Mouse (Mus musculus): ENCODE measurements around the gene Gm10273. TPM values are rescaled to one million over a fixed set of nuclear protein-coding genes. Genes with fewer than 3 reads are reported as not detected.

Gene Gm10273
- polyA plus RNA-seq, 1 experiment, result 0.38 TPM

DNA sequence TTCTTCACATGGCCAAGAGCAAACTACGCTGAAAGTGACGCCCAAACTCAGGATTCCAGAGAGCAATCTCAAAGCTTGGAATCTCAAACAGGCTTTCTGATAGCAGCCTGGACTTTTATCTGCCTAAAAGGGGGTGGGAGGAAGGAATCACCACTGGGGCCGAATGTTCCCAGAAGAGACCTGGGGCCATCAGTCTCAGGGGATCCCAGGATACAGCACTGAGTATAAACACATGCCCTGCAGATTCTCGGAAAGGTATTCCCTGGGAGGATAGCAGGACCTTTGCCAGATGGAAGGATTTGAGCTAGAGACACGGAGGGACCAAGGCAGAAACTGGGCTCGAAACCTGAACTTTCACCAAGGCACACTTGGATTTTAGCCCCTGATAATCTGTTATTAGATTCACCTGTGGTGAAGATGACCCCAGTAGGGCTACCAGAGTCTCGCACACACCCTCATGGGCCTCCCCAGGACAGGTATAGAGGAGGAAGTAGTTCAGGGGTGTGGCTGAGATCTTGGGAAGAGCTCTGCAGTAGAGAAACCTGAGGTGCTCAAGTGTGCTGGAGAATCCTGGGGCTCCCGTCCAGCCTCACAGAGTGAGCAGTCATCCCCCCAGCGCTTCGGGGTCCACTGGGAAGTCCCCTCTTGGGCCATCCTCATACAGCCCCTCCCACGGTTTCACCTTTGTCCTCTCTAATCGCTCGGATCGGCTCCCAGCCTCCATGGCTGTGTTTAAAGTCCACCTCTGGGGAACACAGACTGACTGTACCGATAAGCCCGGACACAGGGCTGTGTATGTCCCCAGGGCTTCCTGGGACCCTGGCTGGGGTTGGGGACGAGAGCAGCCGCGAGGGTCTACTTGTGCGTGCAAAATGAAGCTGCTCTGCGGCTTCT, 7.7 kb downstream of the Gm10273 start, which contains the start of gene Pla2g12b:
Pla2g12b (plus strand) TSS at position 762 of the 894 bp plus-strand sequence.
- H3K4me1 ChIP-seq (ENCODE audit: control insufficient read depth, insufficient read depth, insufficient read length, low read length), result peaks cover 4% of the 10 kb centered on the region
- TF ChIP-seq CTCF (IDR thresholded peaks at IDR 0.05; ENCODE audit: extremely low read depth, insufficient read length, insufficient replicate concordance, low read depth, low read length) (no peak), POLR2A (IDR thresholded peaks at IDR 0.05; ENCODE audit: low read depth, low read length) (peak; percentile 83)
- H3K27me3 ChIP-seq (ENCODE audit: control insufficient read depth, insufficient read depth, low read length), result no peaks in the 10 kb centered on the region
- H3K36me3 ChIP-seq (ENCODE audit: control insufficient read depth, insufficient read depth, low read length), result peaks cover 3% of the 10 kb centered on the region; the same call in 1 of the 2 replicates
- WGBS, result 32% methylated on average over 21 of the region's 21 CpGs
- peak within 1 kb of the TSS; percentile 77 for H3K4me3 ChIP-seq (ENCODE audit: low read depth, low read length)
- peak within 1 kb of the TSS; percentile 89 for H3K27ac ChIP-seq (ENCODE audit: insufficient read depth, low read depth, low read length)

- Histone ChIP-seq H3K4me3 (ENCODE audit: low read depth, low read length) (peak overlapping the region; percentile 77), H3K27me3 (ENCODE audit: control insufficient read depth, insufficient read depth, low read length) (no peaks in the 10 kb centered on the region), H3K36me3 (ENCODE audit: control insufficient read depth, insufficient read depth, low read length) (peaks cover 3% of the 10 kb centered on the region; the same call in 1 of the 2 replicates), H3K27ac (ENCODE audit: insufficient read depth, low read depth, low read length) (peak overlapping the region; percentile 89), H3K4me1 (ENCODE audit: control insufficient read depth, insufficient read depth, insufficient read length, low read length) (peaks cover 4% of the 10 kb centered on the region)
- TF ChIP-seq CTCF (IDR thresholded peaks at IDR 0.05; ENCODE audit: extremely low read depth, insufficient read length, insufficient replicate concordance, low read depth, low read length), result no peak
- no peak for TF ChIP-seq POLR2A (IDR thresholded peaks at IDR 0.05; ENCODE audit: low read depth, low read length)
- WGBS, result 38% methylated on average over 10 of the region's 10 CpGs
Observed at GRCm38 (mm10) chr10:59403793-59404149, 8.3 kb downstream of the Gm10273 start.

- TF ChIP-seq CTCF (IDR thresholded peaks at IDR 0.05; ENCODE audit: extremely low read depth, insufficient read length, insufficient replicate concordance, low read depth, low read length), result no peak
- TF ChIP-seq POLR2A (IDR thresholded peaks at IDR 0.05; ENCODE audit: low read depth, low read length), result no peak
- Histone ChIP-seq H3K27ac (ENCODE audit: insufficient read depth, low read depth, low read length) (no peak overlapping the region), H3K4me3 (ENCODE audit: low read depth, low read length) (no peak overlapping the region), H3K36me3 (ENCODE audit: control insufficient read depth, insufficient read depth, low read length) (peaks cover 9% of the 10 kb centered on the region), H3K4me1 (ENCODE audit: control insufficient read depth, insufficient read depth, insufficient read length, low read length) (peaks cover 4% of the 10 kb centered on the region), H3K27me3 (ENCODE audit: control insufficient read depth, insufficient read depth, low read length) (no peaks in the 10 kb centered on the region)
- 33% methylated on average over 6 of the region's 6 CpGs for WGBS
Observed at GRCm38 (mm10) chr10:59408499-59408898, 13.1 kb downstream of the Gm10273 start.

- WGBS, result 87% methylated on average over 12 of the region's 12 CpGs
- TF ChIP-seq CTCF (IDR thresholded peaks at IDR 0.05; ENCODE audit: extremely low read depth, insufficient read length, insufficient replicate concordance, low read depth, low read length), result no peak
- no peak for TF ChIP-seq POLR2A (IDR thresholded peaks at IDR 0.05; ENCODE audit: low read depth, low read length)
- peaks cover 13% of the 10 kb centered on the region for H3K36me3 ChIP-seq (ENCODE audit: control insufficient read depth, insufficient read depth, low read length)
Observed at GRCm38 (mm10) chr10:59410264-59410663, 14.8 kb downstream of the Gm10273 start.

GRCm38 (mm10) chr10:59413711-59414110, 18.3 kb downstream of the Gm10273 start:
- H3K4me3 ChIP-seq (ENCODE audit: low read depth, low read length), result no peak overlapping the region
- no peaks in the 10 kb centered on the region for H3K4me1 ChIP-seq (ENCODE audit: control insufficient read depth, insufficient read depth, insufficient read length, low read length)
- peaks cover 19% of the 10 kb centered on the region for H3K36me3 ChIP-seq (ENCODE audit: control insufficient read depth, insufficient read depth, low read length)
- no peak for TF ChIP-seq POLR2A (IDR thresholded peaks at IDR 0.05; ENCODE audit: low read depth, low read length)
- TF ChIP-seq CTCF (IDR thresholded peaks at IDR 0.05; ENCODE audit: extremely low read depth, insufficient read length, insufficient replicate concordance, low read depth, low read length), result peak; percentile 19; the same call in 1 of the 2 replicates
- H3K27ac ChIP-seq (ENCODE audit: insufficient read depth, low read depth, low read length), result no peak overlapping the region
- no peaks in the 10 kb centered on the region for H3K27me3 ChIP-seq (ENCODE audit: control insufficient read depth, insufficient read depth, low read length)
- 94% methylated on average over 4 of the region's 4 CpGs for whole genome bisulfite sequencing

More at GRCm38 (mm10) chr10:59410264-59410663, 14.8 kb downstream of the Gm10273 start:
- Histone ChIP-seq H3K27me3 (ENCODE audit: control insufficient read depth, insufficient read depth, low read length) (no peaks in the 10 kb centered on the region), H3K4me1 (ENCODE audit: control insufficient read depth, insufficient read depth, insufficient read length, low read length) (peaks cover 4% of the 10 kb centered on the region), H3K27ac (ENCODE audit: insufficient read depth, low read depth, low read length) (no peak overlapping the region), H3K4me3 (ENCODE audit: low read depth, low read length) (no peak overlapping the region)

- 82% methylated on average over 3 of the region's 3 CpGs for WGBS
Observed at GRCm38 (mm10) chr10:59416623-59417022, 21.2 kb downstream of the Gm10273 start.

GRCm38 (mm10) chr10:59419516-59419915, 24.1 kb downstream of the Gm10273 start:
- H3K27me3 ChIP-seq (ENCODE audit: control insufficient read depth, insufficient read depth, low read length), result no peaks in the 10 kb centered on the region
- no peak overlapping the region for H3K27ac ChIP-seq (ENCODE audit: insufficient read depth, low read depth, low read length)
- H3K4me1 ChIP-seq (ENCODE audit: control insufficient read depth, insufficient read depth, insufficient read length, low read length), result no peaks in the 10 kb centered on the region
- no peak overlapping the region for H3K4me3 ChIP-seq (ENCODE audit: low read depth, low read length)
- H3K36me3 ChIP-seq (ENCODE audit: control insufficient read depth, insufficient read depth, low read length), result peaks cover 30% of the 10 kb centered on the region
- TF ChIP-seq POLR2A (IDR thresholded peaks at IDR 0.05; ENCODE audit: low read depth, low read length) (no peak), CTCF (IDR thresholded peaks at IDR 0.05; ENCODE audit: extremely low read depth, insufficient read length, insufficient replicate concordance, low read depth, low read length) (no peak)
- 76% methylated on average over 4 of the region's 4 CpGs for WGBS

More at GRCm38 (mm10) chr10:59416623-59417022, 21.2 kb downstream of the Gm10273 start:
- no peaks in the 10 kb centered on the region for H3K27me3 ChIP-seq (ENCODE audit: control insufficient read depth, insufficient read depth, low read length)
- no peaks in the 10 kb centered on the region for H3K4me1 ChIP-seq (ENCODE audit: control insufficient read depth, insufficient read depth, insufficient read length, low read length)
- peaks cover 26% of the 10 kb centered on the region for H3K36me3 ChIP-seq (ENCODE audit: control insufficient read depth, insufficient read depth, low read length)
- H3K27ac ChIP-seq (ENCODE audit: insufficient read depth, low read depth, low read length), result no peak overlapping the region
- no peak overlapping the region for H3K4me3 ChIP-seq (ENCODE audit: low read depth, low read length)
- TF ChIP-seq CTCF (IDR thresholded peaks at IDR 0.05; ENCODE audit: extremely low read depth, insufficient read length, insufficient replicate concordance, low read depth, low read length), result no peak
- no peak for TF ChIP-seq POLR2A (IDR thresholded peaks at IDR 0.05; ENCODE audit: low read depth, low read length)
